Mouse (Mus musculus) neural tube, embryonic 10.5 days (tissue): ENCODE measurements around the gene Spns2.

ENCODE experiments used
- DNase-seq: peaks from one replicate; pipeline ENCODE4 v3.0.0-alpha.2; 2017; ENCODE audit warnings: low spot score; ENCODE audit errors: extremely low spot score

Gene Spns2

GRCm38 (mm10) chr11:72501426-72502002, 11.8 kb upstream of the Spns2 start:
- DNase-seq = no peak

- DNase-seq = no peak
Measured at GRCm38 (mm10) chr11:72500139-72500538, 10.4 kb upstream of the Spns2 start.

- no peak for DNase-seq
Measured at GRCm38 (mm10) chr11:72497367-72497766, 7.7 kb upstream of the Spns2 start.

GRCm38 (mm10) chr11:72496775-72497174, 7.1 kb upstream of the Spns2 start:
- DNase-seq = no peak

GRCm38 (mm10) chr11:72496066-72496465, 6.4 kb upstream of the Spns2 start:
- no peak for DNase-seq

GRCm38 (mm10) chr11:72494046-72494988, 4.6 kb upstream of the Spns2 start:
- DNase-seq = no peak

GRCm38 (mm10) chr11:72491130-72491960, 1.6 kb upstream of the Spns2 start:
- DNase-seq = no peak

GRCm38 (mm10) chr11:72489397-72489796, 307 bp downstream of the Spns2 start:
- no peak for DNase-seq

GRCm38 (mm10) chr11:72488753-72489271, 892 bp downstream of the Spns2 start:
- DNase-seq = peak; percentile 60

GRCm38 (mm10) chr11:72487739-72488138, 2.0 kb downstream of the Spns2 start:
- no peak for DNase-seq

GRCm38 (mm10) chr11:72487171-72487570, 2.5 kb downstream of the Spns2 start:
- DNase-seq = no peak

- DNase-seq = no peak
Measured at GRCm38 (mm10) chr11:72485960-72486359, 3.7 kb downstream of the Spns2 start.

GRCm38 (mm10) chr11:72485157-72485556, 4.5 kb downstream of the Spns2 start:
- DNase-seq = no peak

GRCm38 (mm10) chr11:72484549-72484948, 5.2 kb downstream of the Spns2 start:
- DNase-seq = no peak

- no peak for DNase-seq
Measured at GRCm38 (mm10) chr11:72481952-72482351, 7.8 kb downstream of the Spns2 start.

GRCm38 (mm10) chr11:72481313-72481712, 8.4 kb downstream of the Spns2 start:
- DNase-seq = no peak

GRCm38 (mm10) chr11:72479499-72479898, 10.2 kb downstream of the Spns2 start:
- DNase-seq = no peak

GRCm38 (mm10) chr11:72478228-72478627, 11.5 kb downstream of the Spns2 start:
- DNase-seq = no peak

- no peak for DNase-seq
Measured at GRCm38 (mm10) chr11:72477653-72478052, 12.1 kb downstream of the Spns2 start.

- no peak for DNase-seq
Measured at GRCm38 (mm10) chr11:72477182-72477581, 12.5 kb downstream of the Spns2 start.

- DNase-seq = no peak
Measured at GRCm38 (mm10) chr11:72476074-72476625, 13.6 kb downstream of the Spns2 start.
